Mouse (Mus musculus) spleen, adult 18-20 months (tissue): Measurements from ENCODE around the gene Pear1.

Source experiments
- DNase-seq, 2 experiments: peaks; one replicate each; pipeline ENCODE4 v3.0.0; 2022; ENCODE audit warnings: mixed read lengths in 2 of 2

The Pear1 gene

DNA sequence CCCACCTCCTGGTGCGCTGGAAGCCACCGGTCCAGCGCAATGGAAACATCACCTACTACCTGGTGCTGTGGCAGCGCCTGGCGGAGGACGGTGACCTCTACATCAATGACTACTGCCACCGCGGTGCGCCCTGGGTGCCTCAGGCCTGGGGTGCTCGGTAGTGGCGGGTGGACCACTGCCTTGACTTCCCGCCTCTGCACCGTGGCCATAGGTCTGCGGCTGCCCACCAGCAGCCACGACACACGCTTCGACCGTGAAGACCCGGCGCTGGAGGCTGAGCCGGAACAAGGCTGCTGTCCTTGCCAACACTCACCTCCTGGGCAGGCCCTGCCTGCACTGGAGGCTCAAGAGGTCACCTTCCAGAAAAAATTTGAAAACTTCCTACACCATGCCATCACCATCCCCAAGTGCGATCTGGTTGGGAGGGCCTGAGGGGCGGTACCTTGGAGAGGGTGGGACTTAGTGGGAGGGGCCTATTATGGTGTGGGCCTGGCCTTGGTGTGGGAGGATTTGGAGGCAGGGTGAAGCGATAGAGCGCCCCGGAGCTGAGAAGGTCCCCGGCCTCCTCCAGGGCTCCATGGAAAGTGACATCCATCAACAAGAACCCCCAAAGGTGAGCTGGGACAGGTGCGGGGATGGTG lies 14.7 kb downstream of the Pear1 start:
- DNase-seq = no peak

DNA sequence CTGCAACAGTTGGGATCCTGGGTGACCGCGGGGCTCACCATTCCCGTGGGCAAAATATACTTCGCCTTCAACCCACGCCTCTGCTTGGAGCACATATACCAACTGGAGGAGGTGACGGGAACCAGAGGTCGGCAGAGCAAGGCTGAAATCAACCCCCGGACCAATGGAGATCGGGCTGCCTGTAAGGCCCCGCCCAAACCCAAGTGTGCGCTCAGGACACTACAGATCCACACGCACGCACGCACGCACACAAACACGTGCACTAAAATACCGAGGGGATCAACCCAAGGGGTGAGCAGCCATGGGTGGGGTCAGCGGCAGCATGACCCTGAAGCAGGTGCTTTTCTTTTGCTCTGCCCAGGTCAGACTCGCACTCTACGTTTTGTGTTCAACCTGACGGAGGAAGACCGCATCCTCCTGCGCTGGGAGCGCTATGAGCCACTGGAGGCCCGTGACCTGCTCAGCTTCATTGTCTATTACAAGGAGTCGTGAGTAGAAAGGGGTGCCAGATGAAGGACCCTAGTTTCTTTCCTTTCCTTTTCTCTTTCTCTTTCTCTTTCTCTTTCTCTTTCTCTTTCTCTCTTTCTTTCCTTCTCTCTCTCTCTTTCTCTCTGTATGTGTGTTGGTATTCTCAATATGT lies 19.9 kb downstream of the Pear1 start:
- DNase-seq = peak in 1 of 2 experiments; percentile 8

DNA sequence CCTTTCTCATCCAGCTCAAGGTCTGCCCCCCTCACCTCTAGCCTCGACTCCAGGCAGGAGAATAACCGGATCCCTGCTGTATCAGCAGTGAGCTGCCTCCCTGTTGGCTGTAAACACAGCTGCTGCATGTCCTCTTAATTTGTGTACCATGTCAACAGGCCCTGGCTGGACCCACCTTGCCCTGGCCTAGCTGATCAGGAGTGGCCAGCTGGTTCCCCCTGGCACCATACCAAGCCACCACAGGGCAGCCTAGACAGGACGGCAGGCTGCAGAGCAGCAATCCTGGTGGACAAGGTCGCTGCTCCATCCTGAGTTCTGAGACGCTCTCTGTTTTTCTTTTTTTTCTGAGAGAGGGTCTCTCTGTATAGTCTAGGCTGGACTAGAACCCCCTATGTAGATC lies 22.4 kb downstream of the Pear1 start:
- no peak for DNase-seq

DNA sequence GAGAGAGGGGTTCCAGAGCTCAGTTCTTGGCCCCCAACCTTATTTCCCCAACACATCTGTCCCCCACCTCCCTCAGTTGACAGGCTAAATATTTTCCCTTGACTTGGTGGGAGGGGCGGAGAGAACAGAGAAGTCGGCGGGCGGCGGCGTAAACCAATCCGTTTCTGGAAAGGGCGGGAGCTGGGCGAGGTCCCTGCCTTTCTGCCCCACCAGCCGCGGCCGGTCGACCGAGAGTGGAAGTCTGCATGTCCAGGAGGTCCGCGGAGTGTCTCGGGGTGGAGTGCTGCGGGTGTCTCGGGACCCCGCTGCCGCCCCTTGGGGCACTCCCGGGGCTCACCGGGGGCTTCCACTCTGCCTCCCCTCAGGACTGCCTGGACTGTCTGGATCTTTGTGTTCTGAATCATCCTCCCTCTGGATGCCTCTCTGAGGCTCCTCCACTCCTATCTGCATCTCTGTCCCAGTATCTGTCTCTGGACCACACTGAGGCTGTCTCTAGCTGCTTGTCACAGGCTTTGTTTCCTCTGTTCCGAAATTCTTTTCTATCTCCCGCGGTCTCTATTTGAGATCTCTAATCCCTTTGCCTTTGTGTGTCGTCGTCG lies 27.3 kb downstream of the Pear1 start, which contains the start of gene Insrr:
Gene Insrr, plus strand, starts transcription at position 216 of the 599 bp plus-strand sequence.
- DNase-seq = no peak

DNA sequence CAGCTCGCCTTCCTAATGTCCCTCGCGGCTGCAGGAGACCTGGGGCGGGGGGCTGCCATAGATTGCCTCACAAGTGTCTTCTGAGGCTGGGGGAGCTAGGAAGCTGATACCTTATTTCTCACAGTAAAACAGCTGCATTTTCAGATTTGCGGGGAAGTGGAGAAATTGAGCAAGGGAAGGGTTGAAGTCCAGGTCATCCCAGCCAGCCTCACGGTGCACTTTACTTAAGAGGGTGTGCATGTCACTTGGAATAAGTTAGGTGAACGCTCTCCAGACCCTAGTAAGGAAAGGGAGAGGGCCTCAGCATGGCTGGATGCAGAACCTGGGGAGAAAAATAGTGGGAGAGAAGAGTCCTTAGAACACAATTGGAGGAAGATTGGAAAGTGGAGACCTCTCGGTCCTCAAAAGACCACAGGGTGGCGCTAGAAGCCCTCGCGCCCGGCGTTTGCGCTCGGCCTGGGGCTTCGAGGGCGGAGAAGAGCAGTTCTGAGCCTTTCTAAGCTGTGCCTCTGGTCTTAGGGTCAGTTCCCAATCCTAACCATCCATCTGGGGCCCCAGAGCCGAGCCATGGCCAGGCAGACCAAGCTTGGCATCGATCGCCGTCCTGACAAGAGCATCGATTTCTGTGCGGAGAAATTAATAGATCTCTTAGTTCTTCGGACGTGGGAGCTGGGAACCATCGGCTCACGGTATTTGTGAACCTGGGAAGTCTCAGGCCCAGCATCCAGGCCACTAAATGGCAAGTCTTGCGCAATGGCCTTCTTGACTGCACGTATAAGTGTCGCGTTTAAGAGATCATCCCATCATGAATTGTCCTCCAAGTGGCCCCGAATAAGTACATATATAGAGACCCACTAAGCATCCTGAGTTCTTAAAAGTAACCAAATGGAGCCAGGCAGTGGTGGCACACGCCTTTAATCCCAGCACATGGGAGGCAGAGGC lies 28.5 kb downstream of the Pear1 start:
- peak in 1 of 2 experiments; percentile 41 for DNase-seq

DNA sequence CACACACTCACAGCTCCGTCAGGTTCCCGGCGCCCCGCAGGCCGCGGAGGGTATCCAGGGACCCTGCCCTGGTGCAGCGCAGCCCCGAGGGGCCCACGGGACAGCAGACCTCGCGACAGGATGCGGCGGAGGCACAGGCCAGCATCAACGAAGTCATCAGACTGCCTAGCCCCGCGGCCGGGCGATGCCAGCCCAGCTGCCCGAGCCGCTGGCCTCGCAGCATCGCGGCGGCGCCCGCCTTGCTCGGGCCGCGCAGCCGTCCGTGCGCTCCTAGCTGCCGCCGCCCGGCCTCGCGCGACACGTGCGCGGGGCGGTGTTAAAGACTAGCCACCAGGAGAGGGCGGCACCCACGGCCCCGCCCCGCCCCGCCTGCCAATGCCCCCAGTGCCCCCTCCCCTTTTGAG lies 29.2 kb downstream of the Pear1 start, which contains the start of gene Ntrk1:
Gene Ntrk1, minus strand, starts transcription at position 241 of the 404 bp plus-strand sequence.
- no peak for DNase-seq

DNA sequence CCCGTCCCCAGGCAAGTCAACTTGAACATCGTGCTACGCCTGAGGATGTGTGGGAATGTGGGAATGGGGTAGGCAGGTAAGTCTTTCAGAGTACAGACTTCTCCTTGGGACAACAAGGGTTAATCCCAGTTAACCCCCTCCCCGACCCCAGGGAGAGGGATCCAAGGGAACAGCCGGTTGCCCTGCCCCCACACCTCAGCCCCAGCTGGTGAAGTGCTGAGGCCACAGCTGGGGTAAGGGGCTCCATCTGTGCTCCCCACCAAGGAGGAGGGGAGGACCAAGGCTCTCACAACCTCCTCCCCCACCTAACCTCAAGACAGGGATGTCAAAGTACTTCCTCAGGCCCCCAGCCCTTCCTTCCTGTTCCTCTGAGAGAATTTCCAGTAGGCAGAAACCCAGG lies 34.3 kb downstream of the Pear1 start:
- DNase-seq = no peak

DNA sequence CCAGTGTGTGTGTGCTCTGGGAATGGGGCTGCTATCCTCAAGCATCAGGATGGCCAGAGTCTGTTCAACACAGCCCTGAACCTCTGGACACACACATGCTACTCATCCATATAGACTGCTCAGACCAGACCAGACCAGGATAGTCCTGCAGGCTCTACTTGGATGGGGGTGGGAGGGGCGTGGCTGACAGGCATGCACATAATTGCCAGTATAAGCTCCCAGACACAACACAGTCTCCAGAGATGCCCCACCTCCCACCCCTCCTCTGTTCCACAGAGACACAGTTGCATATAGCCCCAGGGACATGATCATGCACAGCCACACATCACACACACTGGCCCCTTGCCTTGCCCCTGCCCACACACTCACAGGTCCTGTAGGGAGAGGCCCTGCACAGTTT lies 34.9 kb downstream of the Pear1 start:
- DNase-seq = no peak

DNA sequence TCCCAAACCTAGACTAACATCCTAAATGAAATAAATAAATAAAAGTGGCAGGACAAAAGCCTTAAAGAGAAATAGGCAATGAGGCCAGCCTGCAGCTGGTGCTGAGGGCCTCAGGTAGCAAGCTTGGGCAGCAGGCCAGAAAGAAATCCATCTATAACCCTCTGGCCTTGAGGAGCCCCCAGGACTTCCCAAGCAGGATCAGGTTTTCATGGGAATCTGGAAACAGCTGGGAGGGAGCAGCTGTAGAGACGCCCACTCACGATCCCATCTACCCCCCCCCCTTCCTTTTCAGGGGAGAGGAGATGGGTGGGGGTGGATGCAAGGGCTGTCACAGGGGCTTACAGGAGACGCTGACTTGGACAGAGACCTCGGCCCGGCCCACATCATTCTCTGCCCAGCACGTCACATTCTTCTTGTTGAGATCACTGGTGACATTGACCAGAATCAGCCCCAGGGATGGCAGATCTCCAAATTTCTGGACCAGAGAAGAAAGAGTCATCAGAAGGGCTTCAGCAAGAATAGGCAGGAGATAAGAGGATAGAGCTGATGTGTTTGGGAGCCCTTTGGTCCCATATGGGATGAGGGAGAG lies 38.4 kb downstream of the Pear1 start:
- DNase-seq = no peak

DNA sequence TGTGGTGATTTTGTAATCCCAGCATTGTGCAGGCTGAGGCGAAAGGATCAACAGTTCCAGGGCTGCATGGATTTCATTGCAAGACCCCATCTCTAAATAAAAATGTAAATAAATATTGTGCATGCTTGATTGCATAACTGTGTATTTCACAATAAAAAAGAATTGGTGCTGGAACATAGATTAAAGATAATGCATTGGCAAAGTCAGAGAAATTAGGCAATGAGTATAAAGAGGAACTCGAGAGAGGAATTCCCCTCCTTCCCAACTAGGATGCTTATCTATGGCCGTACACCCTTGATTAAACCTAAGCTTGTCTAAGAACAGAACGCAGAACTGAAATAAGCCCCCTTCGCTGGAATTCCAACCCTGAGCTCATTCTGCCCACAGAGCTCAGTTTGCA lies 39.0 kb downstream of the Pear1 start:
- no peak for DNase-seq

DNA sequence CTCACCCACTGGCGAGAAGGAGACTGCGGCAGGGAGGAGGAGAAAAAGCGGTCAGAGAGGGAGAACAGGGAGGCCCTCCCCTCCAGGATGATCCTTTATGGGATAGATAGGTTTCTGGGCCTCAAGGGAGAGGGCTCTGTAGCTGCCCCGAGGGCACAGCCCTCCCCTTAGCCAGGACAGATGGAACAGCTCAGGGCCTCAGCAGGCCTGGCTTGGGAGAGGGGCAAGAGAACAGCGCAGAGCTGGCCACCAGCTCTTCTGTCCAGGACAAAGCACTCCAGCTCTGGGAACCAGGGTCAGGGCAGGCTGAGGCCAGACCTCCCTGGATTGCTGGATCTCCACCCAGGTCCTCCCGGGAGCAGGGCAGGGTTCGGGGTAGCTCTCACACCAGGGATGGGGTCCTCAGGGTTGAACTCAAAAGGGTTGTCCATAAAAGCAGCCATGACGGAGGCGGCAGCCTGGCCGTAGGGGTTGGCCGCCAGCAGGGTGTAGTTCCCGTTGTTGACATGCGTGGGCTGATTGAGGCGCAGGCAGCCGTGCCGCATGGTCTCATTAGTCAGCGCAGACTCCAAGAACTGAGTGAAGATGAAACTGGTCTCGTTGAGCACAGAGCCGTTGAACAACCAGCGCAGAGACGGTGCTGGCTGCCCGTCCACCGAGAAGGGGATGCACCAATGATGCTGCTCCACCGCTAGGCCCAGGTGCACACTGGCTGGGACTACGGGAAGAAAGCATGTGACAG lies 40.7 kb downstream of the Pear1 start:
- no peak for DNase-seq

DNA sequence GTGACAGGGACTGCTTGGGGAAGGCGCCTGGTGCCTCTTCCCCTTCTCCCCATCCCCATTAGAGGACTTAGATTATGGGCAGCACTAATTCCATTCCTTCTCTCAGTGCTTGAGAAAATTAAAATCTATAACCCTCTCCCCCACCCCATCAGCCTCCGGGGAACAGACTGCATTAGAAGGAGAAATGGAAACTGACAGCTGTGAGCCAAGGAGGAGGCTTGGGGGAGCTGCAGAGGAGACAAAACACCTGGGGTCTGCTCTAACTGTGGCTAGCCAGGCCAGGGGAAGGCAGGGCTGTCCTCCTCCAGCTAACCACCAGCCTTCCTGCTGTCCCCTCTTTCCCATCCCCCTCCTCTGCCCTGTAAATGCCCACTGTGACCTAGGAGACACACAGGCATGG lies 45.0 kb downstream of the Pear1 start:
- no peak for DNase-seq

DNA sequence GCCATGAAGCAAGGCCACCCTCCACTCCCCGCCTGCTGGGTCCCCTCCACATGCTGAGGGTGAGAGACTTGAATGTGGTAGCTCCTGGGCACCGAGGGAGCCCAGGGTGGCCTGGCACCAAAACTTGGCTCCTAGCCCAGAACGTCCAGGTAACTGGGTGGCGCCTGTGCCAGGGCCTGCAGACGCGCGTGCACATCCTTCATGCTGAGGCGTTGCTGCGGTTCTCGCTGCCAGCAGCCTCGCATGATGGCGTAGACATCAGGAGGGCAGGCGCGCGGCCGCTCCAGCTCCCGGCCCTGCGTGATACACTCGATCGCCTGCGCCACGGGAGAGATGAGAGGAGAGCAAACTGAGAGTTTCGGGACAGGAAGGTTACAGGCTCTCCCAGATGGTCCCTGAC lies 45.8 kb downstream of the Pear1 start:
- no peak for DNase-seq

DNA sequence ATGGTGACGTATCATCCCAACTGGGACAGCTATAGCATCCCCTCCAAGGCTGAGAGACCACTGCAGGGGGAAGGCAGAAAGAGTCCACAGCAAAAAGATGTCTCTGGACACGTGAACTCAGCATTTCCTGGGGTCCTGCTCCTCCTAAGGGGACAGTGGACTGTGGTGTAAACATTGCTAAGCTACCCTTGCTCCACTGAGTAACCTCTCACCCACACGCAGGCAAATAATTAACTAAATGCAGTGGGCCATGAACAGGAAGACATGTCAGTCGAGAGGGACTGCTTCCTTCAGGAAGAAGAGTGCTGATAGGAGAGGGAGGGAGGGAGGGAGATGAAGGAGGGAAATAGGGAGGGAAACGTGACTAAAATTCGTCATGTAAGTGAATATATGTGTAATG lies 53.0 kb downstream of the Pear1 start:
- DNase-seq = no peak

DNA sequence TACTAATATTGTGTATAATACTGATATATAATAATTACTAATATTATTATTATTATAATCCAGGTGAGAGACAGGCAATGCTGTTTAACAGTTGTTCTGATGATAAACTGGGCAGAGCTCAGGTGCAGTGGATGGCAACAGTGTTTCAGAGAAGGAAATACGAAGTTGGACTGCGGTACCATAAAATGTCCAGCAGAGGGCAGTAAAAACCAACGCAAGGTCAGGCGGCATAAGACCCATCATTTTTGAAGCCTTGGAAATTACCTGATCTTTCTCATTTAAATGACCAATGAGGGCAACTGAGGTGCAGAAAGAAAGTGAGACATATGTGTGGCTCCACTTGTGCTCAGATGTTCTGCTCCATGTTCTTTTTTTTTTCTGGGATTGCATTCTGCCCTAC lies 53.8 kb downstream of the Pear1 start:
- DNase-seq = peak in 1 of 2 experiments; percentile 37

DNA sequence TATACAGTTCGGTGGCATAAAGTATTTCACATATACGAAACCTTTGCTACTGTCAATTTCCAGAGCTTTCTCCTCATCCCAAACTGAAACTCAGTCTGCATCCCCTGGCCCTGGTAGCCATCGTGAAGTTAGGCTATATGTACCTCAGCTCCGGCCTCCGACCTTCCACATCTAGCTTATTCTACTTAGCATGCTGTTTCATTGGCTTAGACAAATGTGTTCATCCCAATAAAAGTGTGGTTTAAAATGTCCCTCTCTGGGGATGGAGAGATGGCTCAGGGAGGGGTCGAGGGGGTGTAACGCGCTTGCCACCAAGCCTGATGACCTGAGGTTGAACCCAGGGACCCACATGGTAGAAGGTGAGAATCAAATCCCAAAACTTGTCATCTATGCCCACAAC lies 54.6 kb downstream of the Pear1 start:
- DNase-seq = no peak

DNA sequence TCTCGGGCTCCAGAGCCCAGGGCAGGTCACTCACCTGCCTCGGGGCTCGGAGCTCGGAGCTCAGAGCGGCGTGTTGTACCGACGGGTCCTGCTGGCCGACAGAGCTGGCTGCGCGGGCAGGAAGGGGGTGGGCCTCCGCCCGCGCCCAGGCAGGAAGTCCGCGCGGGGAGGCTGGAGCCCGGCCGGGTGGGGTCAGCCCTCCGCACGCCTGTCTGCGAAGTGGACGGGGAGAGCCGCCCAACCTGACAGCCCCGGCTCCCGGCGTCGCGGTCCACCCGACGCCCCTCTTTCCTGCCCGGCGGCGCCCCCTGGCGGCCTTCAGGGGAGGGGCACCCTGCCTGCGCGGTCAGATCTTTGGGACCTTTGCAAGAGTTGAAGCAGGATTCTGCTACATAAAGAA lies 55.3 kb downstream of the Pear1 start:
- DNase-seq = peak; percentile 72 to 83

DNA sequence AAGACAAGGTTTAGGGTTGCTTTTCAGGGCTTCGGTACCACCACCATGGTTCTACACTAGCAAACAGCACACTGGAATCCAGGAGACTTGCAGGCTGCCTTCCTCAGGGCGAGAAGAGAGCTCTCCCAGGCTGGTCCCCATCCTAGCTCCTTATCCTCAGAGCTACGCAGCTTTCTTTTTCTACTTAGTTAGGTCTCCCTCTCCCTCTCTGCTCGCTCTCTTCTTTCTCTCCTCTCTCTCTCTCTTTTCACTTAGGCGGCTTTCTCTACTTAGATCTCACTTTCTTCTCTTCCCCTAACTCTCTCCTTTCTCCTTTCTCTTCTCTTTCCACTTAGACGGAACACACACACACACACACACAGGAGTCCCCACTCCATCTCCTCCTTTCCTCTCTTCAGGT lies 55.7 kb downstream of the Pear1 start:
- DNase-seq = peak in 1 of 2 experiments; percentile 15

DNA sequence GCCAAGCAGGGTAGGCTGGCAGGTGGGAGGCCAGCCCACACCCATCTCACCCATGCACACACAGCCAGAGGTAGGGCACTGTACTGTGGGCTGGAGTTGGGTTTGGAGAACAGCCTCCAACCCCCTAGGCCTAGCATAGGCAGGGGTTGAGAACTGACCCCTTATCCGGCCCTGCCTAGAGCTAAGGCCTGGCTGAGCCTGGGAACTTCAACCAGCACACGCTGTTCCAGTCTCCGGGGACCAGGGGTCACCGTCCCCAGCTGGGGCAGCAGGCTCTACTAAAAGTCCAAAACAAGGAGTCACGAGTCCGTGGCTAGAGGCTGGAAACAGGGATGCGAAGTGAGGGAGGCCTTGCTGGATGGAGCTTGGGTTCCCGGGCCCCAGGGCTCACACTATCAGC lies 56.3 kb downstream of the Pear1 start:
- peak in 1 of 2 experiments; percentile 5 for DNase-seq

DNA sequence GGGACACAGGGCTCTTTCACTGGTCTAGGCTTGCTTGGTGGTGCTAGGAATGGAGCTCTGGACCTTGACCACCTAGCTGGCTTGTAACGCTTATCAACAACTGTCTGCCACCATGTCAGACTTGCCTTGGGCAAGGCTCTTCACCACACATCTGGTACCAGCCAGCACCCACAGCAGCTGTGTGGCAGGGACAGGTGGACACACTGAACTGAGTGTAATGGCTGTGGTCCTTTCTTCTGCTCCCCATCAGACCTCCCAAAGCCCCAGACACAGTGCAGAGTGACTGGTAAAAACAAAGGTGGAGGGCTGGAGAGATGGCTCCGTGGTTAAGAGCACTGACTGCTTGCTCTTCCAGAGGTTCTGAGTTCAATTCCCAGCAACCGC lies 57.8 kb downstream of the Pear1 start:
- no peak for DNase-seq

DNA sequence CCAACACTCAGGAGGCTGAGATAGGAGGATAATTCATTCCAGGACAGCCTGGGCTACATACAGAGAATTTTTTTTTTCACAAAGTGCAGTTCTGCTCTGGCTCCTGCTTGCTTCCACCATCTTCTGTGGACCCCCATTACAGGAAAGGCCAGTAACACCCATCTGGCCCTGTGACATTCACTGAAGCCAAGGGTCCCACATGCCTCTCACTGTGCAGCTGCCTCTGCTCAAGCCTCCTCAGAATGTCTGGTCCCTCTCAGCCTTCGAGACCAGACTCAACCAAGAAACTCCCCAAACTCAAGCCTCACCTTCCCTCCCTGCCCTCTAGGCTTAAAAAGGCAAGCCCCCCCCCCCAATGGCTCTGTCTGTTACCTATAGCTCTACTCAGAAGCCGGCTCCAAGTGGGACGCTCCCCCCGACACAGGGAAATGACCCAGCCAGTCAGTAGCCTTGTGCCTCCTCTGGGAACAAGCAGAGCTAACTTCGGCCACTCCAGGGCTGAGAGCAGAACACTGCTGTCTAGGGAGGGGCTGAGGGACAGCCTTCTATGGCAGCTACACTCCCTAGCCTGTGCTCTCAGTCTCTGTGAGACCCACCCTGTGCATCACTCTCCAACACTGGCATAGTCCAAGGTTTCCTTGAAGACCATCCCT lies 58.3 kb downstream of the Pear1 start:
- DNase-seq = no peak
